Mouse (Mus musculus) E14TG2a.4 (cell line): ENCODE results near the gene Acsl6.

Experiments
- CTCF ChIP-seq: conservative IDR thresholded peaks from 2 replicates; pipeline ENCODE4 v1.5.1; 2014; ENCODE audit warnings: low read length
- NANOG ChIP-seq: IDR thresholded peaks from 2 replicates; pipeline ENCODE4 v1.6.1; 2014; ENCODE audit warnings: borderline replicate concordance, low read length, mixed read lengths

- TF ChIP-seq CTCF (no peak), NANOG (no peak)
These were observed 36.4 kb upstream of the Acsl6 start, which contains the start of gene Il3 for GRCm38 (mm10) chr11:54267177-54267576.
